Mouse (Mus musculus) lung, postnatal 14 days (tissue): Measurements from ENCODE around the gene Iqce.

Experiments
- DNase-seq: peaks from one replicate; pipeline ENCODE4 v3.0.0; 2021

Iqce gene

DNA sequence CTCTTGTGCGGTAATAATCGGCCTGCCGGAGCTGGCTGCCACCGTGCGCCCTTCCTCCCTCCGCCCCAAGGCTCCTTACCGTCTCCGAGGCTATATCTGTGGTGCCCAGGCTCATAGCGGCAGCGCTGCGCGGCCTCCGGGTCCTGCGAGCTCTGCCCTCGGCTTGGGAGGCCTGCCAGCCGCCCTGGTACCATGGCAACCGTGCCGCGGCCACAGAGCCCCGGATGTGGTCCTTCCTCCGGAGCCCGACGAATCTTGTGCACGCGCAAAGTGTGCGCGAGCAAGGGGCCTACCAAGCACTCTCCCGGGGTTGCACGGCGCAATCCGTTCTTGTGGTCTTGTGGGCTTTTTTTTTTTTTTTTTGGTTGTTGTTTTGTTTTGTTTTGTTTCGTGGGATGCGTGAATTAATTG is at the start of gene Iqce:
TSS of gene Iqce (minus strand) at position 276 of the 411 bp plus-strand sequence.
- peak; percentile 97 for DNase-seq

DNA sequence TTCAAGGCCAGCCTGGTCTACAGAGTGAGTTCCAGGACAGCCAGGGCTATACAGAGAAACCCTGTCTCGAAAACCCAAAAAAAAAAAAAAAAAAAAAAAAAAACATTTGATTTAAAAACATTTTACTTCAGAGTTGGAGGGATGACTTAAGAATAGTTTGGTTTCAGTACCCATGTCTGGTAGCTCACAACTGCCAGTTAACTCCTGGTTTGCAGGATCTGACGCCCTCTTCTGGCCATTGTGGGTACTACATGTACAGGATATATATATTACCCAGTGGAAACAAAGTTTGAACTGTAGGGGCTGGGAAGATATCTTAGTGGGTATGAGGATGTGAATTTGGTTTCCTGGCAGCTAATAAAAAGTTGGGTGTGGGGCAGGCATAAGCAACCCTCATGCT is 48.7 kb upstream of the Iqce start:
- peak; percentile 55 for DNase-seq

DNA sequence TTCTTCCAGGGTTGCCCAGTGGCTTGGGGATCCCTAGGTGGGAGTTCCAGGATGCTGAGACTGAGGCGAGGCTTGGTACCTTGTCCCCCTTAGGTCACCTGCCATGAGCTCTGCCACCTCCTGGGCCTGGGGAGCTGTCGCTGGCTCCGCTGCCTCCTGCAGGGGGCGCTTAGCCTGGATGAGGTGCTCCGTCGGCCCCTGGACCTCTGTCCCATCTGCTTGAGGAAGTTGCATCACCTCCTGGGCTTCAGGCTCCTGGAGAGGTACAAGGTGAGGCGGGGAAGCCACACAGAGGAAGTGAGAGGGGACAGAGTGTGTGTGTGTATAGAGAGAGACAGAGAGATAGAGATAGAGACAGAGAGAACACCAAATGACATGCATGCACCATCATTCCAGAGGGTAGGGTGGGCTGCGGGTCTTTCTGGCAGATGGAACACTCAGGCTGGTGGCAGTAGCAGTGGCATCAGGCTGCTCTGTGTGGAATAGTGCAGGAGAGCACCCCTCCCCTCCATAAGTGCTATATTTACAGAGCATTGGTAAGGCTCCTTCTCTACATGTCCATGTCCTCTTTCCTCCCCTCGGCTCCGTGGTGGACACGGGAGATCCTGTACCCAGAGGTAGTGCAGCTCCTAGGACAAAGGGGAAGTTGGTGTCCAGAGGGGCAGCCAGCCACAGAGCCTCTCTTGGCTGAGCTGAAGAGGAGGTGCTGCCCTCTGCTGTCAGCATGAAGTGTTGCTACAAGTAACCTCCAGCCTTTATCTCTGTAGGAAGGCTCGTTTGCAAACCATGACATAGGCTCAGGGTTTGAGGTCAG is 47.1 kb upstream of the Iqce start:
- peak; percentile 85 for DNase-seq

DNA sequence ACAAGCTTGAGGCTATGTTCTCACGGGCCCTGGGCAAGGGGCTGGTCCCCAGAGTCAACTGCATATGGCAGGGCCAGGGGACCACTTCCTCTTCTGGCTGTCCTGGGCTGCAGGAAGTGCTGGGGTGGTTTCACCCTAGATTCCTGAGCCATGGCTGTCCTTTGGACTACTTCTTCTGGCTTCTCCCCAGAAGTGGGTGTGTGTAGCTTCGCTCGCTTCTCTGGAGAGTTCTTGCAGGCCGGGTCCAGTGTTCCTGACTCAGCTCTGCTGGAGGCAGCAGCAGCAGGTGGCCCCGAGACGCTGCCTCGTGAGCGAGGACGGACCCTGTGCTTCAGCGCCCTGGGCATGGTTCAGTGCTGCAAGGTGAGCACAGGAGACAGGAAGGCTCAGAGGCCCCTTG is 46.2 kb upstream of the Iqce start:
- no peak for DNase-seq

DNA sequence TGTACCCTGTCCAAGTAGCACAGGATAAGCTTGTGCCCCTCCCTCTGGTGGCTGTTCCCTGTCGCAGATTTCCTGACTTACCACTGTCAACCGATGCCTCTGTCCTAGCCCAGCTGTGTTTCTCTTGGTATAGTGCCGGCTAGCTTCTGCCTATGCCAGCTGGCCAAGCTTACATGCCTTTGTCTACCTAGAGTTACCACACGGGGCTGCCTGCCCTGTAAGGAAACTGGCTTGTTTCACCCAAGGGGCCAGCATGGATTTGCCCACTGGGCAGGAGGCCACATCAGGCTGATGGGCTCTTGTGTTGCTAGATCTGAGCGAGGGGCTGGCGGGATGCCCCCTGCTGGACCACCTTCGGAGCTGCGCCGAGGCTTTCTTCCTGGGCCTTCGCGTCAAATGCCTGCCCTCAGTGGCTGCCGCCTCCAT is 41.5 kb upstream of the Iqce start:
- DNase-seq, result no peak

DNA sequence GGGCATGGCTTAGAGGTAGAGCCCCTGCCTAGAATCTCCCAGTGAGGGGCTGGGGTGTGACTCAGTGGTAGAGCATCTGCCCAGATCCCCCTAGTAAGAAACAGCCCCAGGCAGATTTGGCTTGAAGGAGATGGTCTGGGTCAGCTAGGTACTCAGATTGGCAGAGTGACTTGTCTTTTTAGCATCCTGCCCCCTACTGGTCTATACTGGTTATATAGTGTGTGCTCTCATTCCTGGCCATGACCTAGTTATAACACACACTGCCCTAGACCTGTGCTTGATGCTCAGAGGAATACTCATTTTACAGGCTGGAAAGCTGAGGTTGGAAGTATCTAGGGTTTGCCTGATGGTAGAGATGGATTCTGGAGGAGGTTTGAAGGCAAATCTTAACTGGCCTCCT is 39.7 kb upstream of the Iqce start:
- no peak for DNase-seq

DNA sequence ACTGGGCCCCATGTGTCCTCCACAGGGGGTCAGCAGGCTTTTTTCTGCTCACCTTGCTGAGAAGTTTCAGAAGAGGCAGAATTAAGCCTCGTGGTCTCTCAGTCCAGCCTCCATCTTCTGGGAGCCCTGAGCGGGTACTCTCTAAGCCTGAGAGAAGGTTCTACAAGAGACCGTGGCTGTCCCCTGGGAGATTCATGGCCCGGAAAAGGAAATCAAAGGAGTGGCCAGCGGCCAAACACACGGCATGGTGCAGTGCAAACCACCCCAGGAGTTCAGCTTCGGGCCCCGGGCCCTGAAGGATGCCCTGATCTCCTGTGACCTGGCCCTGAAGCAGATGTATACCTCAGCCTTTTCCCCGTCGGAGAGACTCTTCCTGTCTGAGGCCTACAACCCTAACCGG is 38.9 kb upstream of the Iqce start:
- DNase-seq, result no peak

DNA sequence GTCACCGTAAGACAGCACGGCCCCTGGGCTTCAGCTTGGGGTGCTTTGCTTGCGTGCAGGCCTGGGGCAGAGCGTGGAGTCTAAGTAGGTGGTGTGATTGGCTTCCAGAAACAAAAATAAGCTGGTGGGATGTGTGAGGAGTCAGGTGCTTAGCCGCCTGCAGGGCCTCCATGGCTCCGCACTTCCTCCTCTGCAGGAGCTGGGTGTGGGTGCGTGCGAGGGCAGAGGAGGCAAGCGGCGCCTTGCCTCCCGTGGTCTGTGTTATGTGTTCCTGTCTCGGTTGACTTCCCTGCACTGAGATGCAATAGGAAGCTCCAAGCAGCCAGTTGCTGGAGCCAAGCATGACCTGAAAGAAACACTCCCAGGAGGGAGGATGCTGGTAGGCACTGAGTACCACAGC is 37.6 kb upstream of the Iqce start:
- no peak for DNase-seq

DNA sequence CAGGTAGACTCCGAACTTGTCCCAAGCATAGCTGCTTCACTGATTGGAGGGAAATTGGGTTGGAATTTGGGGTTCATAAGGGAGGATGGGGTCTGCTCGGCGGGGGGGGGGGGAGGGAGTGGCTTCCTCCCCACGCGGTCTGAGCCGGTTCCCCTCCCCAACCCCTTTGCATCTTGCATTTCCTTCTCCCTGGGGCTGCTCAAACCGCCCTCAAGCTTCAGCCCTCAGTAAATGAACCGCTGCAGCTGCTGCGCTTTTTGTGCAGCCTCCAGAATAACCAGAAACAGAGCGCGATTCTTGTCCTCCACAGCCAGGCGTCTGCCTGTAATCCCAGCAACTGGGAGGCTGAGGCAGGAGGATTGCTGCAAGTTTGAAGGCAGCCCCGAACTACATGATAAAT is 34.0 kb upstream of the Iqce start:
- no peak for DNase-seq

DNA sequence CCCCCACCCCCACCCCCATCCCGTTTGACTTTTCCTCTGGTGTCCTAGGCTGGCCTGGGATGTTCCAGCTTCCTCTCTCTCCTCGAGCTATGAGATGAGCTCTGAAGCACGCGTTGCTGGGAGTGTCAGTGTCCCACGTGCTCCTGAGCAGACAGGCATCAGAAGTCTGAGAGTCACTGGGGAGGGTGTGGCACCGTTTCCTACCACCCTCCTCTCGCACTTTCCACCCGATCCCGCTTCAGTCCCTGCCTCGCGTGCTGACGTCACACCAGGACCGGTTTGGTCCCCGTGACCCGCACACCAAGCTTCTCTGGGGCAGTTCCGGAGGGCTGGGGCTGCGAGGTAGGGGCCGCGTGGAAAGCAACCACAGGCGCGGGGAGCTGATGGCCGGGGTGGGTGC is 33.1 kb upstream of the Iqce start:
- DNase-seq, result peak; percentile 55

DNA sequence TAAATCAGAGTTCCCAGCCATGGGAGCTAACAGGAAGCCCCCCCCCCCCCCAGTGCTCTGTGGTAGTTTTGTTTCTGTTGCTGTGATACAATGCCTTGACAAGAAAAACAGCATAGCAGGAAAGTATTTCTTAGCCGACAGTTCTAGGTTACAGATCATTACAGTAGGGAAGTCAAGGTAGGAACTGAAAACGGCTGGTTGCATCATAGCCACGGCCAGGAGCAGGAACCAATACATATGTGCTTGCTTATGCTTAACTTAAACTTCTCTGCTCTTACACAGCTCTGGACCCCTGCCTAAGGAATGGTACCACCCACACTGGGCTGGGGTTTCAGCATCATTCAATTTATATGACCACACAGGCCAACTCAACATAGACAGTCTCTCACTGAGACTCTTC is 31.2 kb upstream of the Iqce start:
- DNase-seq, result no peak

DNA sequence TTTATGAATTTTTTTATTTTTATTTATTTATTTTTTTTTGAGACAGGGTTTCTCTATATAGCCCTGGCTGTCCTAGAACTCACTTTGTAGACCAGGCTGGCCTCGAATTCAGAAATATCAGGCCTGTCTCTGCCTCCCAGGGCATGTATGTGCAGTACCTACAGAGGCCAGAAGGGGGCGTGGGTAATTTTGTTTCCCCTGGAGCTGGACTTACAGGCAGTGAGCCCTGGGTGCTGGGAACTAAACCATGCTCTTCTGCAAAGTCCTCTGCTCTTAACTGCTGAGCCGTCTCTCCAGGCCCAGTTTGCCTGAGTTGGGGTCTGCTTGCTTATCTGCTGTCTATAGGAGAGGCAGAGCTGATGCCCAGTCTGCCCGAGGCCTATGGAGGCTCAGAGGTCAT is 30.0 kb upstream of the Iqce start:
- no peak for DNase-seq

DNA sequence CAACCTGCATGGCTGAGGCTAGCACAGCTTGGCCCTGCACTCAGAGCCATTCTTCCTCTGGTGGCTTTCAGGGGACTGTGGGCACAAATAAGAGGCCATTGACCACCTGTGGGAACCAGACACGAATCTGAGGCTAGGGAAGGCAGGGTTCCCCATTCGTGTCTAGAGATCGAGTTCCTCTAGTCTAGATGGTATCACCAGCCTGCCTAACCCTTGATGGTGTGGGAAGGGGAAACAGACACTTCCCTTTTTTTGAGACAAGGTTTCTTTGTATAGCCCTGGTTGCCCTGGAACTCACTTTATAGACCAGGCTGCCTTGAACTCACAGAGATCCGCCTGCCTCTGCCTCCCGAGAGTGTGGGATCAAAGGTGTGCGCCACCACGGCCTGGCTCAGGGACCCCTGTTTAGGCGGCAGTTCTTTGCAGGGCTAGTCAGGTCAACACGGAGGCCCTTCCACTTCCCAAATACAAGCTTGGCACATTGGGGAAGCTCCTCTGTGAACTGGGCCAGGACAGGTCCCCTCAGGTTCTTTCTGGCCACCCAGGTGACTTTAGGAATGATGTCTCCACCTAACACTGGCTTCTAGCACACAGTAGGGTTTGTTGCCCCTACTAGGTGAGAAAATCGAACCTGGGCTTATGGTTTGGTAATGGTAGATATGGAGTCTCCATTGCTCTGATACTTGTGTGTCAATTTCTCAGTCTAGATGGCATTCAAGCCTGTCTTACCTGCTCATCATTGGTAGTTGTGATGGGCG is 29.0 kb upstream of the Iqce start:
- no peak for DNase-seq

DNA sequence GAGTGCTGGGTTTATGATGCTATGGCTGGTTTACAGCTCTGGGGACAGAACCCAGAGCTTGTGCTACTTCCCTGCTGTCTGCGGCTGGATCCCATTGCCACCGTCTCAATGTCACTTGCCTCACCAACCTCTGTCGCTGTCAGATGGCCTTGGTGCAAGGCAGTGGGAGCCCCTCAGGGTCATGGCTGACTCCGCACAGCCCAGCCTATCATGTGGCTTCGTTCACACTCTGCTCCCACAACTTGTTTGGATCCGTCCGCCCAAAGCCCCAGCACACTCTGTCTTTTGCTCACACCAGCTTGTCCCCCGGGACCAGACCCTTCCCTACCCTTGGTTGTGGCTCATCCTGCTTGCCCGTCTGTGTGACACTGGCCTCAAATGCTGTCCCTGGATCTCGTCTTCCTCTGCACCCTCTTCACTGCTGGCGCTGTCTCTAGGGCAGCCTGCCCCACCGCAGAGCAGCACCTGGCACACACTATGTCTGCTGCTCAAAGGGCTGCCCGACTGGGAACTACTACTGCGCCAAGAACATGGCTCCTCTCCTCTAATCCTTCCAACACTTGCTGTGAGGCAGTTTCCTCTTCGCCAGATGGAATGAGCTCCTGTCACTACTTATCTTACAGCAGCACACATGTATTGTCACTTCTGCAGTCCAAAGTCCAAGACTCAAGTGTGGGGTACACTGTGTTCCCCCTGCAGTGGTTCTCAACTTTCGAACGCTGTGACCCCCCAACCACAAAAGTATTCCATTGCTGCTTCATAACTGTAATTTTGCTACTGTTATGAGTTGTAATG is 25.0 kb upstream of the Iqce start:
- DNase-seq, result no peak

DNA sequence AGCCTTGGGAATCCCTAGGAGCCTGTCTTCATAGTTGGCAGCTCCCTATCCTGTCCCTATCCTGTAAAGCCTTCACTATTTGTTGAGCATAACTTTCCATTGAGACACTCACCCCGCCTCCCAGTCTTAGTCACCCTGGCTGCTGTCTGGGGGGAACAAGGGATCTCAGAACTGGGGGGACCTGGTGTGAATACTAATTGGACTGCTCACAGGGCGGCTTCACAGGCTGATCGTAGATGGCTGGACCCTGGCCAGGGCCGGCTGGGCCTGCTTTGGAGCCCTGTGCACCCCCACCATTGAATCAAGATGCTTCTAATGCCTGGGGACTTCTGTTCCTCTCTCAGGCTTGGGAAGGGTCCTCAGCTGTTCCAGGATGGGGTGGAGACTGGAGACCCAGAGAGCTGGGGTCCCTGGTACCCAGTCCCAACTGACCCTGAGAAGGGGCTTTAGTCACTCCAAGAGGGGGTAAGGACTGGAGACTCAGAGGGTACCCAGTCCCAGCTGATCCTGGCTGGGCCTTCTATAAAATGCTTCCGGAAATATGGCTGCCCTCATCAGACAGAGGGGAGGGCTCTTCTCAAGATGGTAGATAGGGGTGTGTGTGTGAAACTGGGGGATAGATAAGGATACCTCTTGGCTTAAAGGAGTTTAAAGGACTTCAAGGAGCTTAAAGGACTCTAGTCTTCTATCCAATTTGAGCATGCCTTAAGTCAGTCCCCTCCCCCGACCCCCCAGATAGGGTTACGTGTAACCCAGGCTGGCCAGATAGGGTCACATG is 24.1 kb upstream of the Iqce start:
- DNase-seq, result no peak

DNA sequence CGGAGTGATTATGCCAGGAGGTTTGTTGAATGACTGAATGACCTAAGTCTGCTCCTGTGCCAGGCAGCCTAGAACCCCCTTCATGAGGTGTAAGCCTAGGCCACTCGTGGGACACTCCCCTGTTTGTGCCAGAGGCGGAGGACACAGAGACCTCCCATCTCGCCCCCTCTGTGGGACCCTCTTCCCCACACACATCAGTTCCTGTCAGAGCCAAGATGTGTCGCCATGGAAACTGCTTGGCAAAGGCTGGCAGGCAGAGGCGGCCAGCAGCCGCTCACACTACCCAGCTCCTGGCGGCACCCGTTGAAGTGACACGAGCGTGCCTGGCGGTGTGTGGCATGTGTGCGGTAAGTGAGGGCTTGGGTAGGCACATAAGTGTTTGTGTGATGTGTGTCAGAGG is 21.6 kb upstream of the Iqce start, which contains the start of gene Amz1:
TSS of gene Amz1 (plus strand) at position 306 of the 400 bp plus-strand sequence.
- no peak for DNase-seq

DNA sequence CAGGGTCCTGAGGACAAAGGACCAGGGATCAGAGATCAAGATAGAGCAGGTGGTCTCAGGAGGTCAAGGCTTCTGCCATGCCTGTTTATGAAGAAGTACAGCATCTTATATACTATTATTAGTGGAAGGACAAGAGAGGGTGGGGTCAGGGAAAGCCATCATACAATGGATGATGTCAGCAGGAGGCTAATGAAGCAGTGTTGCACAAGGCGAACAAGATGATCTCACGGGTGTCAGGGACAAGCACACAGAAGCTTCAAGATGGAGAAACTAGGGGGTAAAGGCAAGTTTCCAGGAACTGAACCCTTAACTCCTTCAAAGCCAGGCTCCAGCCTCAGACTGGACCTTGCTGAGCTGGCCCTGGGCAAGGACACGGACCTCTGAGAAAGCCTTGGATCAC is 19.9 kb upstream of the Iqce start:
- DNase-seq, result no peak

DNA sequence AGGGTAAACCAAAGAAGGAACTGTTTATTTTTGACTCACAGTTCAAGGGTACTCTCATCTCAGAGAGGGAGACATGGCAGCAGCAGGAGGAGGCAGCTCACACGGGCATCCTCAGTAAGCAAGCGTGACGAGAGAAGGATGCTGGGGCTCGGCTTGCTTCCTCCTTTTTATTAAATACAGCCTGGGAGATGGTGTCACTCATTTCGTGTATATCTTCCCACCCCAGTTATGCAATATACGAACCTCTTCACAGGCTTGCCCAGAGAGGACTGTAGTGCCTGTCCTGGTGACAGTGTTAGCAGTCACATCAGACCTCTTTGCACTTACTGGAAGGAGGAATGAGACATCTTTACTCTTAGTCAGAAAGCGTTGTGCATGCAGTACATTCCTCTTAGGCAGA is 18.6 kb upstream of the Iqce start:
- no peak for DNase-seq

DNA sequence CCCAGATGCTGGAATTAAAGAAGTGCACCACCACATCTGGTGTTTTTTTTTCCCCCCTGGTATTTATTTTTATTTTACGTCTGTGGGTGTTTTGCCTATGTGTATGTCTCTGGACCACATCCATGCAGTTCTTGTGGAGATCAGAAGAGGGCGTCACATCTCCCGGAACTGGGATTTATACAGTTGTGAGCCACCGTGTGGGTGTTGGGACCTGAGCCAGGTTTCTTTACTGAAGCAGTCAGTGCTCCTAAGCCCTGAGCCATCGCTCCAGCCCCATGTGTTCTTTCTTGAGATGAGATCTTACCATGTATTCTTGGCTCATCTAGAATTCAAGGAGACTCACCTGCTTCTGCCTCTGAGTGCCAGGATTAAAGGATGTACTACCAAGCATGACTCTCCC is 8.9 kb upstream of the Iqce start:
- no peak for DNase-seq

DNA sequence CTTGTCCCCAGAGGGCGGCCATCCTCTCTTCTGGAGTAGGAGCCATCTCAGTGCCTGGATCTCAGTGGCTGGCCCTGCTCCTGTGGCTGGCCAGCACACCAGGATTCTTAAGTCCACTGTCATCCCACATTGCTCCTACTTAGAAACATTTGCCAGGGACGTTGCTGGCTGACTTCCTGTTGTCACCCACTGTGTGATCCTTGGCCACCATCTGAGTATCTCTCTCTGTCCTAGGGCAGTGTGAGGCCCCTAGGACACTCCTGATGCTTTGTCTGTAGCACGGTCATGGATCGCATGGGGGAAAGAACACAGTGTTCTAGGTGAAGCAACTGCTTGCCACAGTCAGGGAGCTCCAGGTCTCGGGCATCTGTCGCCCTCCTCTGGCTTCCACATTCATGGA is 8.1 kb upstream of the Iqce start:
- DNase-seq, result no peak

DNA sequence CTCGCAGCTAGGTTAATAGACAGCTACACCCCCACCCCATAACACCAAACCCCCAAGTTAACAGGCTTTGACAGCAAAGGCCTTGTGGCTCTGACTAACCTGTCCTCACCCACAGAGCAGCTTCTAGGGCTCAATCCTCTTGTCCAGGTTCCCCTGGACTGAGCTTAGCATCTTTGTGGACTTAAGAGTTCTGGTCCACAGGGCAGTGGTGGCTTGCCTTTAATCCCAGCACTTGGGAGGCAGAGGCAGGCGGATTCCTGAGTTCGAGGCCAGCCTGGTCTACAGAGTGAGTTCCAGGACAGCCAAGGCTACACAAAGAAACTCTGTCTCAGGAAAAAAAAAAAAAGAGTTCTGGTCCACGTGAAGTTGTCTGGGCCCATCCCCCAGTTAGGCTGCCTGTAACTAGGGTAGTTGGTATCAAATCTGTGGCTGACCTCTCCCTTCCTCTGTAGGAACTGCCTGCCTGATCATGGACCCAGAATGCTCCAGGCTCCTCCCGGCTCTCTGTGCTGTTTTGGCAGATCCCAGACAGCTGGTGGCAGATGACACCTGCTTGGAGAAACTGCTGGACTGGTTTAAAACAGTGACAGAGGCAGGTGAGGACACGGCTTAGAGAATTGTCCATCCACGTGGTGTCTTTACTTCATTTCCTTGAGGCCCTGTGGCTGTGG is 3.5 kb upstream of the Iqce start:
- no peak for DNase-seq
